Mouse (Mus musculus) B cell, adult (primary cell): Measurements from ENCODE around the gene Zfp212. TPM values are rescaled to one million over a fixed set of nuclear protein-coding genes. Genes with fewer than 3 reads are reported as not detected.

Experiments used
- total RNA-seq: library from RNA; stranded (reverse); gene quantifications from 4 replicates; pipeline ENCODE4 v1.2.4, GENCODE M21; 2023; ENCODE audit not compliant: inconsistent age

Gene Zfp212
- total RNA-seq: 29.3 to 32.7 TPM (median 31.7 TPM) in 4 replicates

DNA sequence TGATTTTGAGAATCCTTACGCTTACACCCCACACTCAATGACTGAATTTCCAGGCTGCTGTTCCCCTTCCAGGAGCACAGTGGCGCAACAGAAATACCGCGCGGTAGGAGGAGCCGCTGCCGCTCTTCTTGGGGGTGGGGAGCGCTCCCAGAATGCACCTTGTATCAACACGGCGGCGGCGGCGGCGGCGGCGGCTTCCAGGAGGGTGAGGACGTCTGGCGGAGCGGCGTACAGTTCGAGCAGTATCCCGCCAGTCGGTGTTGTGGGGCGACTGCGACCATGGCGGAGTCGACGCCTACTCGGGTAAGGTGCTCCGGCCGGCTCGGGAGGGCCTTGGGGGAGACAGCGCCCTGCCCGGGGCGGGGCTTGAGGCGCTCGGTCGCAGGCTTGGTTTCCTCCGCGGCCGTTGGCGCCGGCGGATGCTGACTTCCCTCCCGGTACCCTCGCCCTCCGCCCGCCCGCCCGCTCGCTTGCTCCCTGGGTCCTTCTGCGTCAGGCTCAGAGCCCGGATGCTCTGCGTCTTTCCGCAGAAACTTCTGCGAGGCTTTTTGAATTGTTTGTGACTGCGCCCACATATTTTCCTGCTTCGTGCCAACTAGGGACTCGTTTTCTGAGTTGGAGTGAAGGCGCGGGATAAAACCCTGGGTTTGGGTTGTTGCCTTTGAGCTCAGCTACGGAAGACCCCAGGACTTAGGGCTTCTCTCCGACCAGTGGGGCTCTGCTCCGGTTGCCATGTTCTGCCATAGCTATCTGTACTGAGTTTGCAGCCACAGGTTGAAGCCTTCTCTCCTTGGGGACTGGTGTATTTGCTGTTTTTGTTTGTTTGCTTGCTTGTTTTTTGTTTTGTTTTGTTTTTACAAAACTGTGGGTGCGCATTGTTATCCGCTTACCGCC, at the start of gene Zfp212:
TSS of gene Zfp212 (plus strand) at position 30 of the 894 bp plus-strand sequence.

DNA sequence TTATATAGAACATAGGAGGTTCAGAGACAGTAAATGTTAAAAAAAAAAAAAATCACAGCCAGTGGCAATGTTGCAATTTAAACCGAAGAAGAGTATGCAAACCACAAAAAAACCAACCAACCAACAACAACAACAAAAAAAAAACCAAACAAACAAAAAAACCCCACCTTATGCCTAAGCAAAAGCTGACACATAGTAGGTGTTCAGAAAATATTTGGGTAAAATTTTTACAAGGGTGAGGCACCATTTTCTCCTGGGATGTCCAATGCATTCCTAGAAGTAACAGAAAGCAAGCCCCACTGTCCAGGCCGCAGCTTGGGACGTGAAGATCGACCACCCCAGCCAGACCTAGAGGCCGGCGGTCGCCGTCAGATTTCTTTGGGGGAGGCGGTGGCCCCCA, 43.2 kb upstream of the Zfp212 start, which contains the start of gene Zfp282:
TSS of gene Zfp282 (plus strand) at position 147 of the 400 bp plus-strand sequence.

DNA sequence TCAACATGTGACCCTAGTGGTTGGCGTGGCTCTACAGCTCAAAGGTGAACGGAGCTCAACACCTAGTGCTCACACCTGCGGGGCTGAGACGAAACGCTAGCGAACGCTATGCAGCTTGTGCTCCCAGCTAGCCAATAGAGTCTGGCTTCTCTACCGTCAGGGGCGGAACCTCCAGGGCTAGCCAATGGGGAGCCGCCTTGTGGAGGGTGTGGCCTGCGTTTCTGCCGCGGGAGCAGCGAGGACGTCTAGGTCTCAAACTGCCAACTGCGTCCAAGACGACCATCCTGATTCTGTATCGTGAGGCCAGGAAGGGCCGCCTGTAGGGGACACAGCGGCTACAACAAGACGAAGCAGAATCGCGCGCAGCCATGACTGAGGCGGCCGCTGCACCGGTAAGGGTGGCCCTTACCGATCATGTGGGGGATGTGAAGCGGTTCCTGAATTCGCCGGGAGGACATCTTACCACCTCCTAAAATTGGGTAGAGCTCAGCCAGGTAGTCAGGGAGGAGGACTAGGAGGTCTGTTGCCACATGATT, 33.0 kb downstream of the Zfp212 start, which contains the start of gene Zfp956:
TSS of gene Zfp956 (plus strand) at position 200 of the 536 bp plus-strand sequence.

Other genes with a start within 250 kb of the Zfp212 start
- 216 to 266 TPM (median 226 TPM) in 4 replicates for gene Pdia4, start 107.0 kb upstream of the Zfp212 start, total RNA-seq
- 0.16 to 0.21 TPM in 2 of 4 replicates, not detected in the others for gene Zfp786, start 89.6 kb upstream of the Zfp212 start, total RNA-seq
- 28.0 to 29.5 TPM (median 29.0 TPM) in 4 replicates for gene Zfp398, start 84.8 kb upstream of the Zfp212 start, total RNA-seq
- 14.4 to 15.4 TPM (median 15.1 TPM) in 4 replicates for gene Zfp282, start 43.3 kb upstream of the Zfp212 start, total RNA-seq
- gene Zfp956, start 32.9 kb downstream of the Zfp212 start, total RNA-seq: 25.1 to 35.4 TPM (median 29.6 TPM) in 4 replicates
- gene Zfp777, start 128.4 kb downstream of the Zfp212 start, total RNA-seq: 39.8 to 49.4 TPM (median 43.1 TPM) in 4 replicates
- 64.2 to 68.7 TPM (median 66.6 TPM) in 4 replicates for gene Zfp746, start 166.1 kb downstream of the Zfp212 start, total RNA-seq